Mouse (Mus musculus) embryonic facial prominence, embryonic 13.5 days (tissue): Measurements from ENCODE around the gene Stt3b. TPM values are rescaled to one million over a fixed set of nuclear protein-coding genes. Genes with fewer than 3 reads are reported as not detected.

Experiments
- ATAC-seq: fragments of 200-750 bp; cut with Nextera tagmentation; 2 replicates; pipeline ENCODE4 v1.8.0; 2017; ENCODE audit warnings: low read depth; ENCODE audit not compliant: insufficient number of reproducible peaks, insufficient read depth, low FRiP score, low TSS enrichment
- H3K27ac ChIP-seq: fragments of 300-500 bp; sonication (generic); 2 replicates; pipeline ENCODE4 v1.5.1; 2015; ENCODE audit warnings: moderate library complexity, mild to moderate bottlenecking, inconsistent platforms
- H3K27me3 ChIP-seq: fragments of 300-500 bp; sonication (generic); 2 replicates; pipeline ENCODE4 v1.6.1; 2015; ENCODE audit warnings: mild to moderate bottlenecking, inconsistent platforms
- H3K36me3 ChIP-seq: fragments of 300-500 bp; sonication (generic); 2 replicates; pipeline ENCODE4 v1.6.1; 2015; ENCODE audit warnings: mild to moderate bottlenecking, inconsistent platforms
- H3K4me1 ChIP-seq: fragments of 300-500 bp; sonication (generic); 2 replicates; pipeline ENCODE4 v1.6.1; 2015; ENCODE audit warnings: inconsistent platforms
- H3K4me2 ChIP-seq: fragments of 300-500 bp; sonication (generic); 2 replicates; pipeline ENCODE4 v1.6.1; 2015; ENCODE audit warnings: moderate library complexity, mild to moderate bottlenecking, inconsistent platforms
- H3K4me3 ChIP-seq: fragments of 300-500 bp; sonication (generic); 2 replicates; pipeline ENCODE4 v1.5.1; 2015; ENCODE audit warnings: mild to moderate bottlenecking, inconsistent platforms
- H3K9ac ChIP-seq: fragments of 300-500 bp; sonication (generic); 2 replicates; pipeline ENCODE4 v1.6.1; 2015; ENCODE audit warnings: mild to moderate bottlenecking, inconsistent platforms
- H3K9me3 ChIP-seq: fragments of 300-500 bp; sonication (generic); 2 replicates; pipeline ENCODE4 v1.6.1; 2016; ENCODE audit warnings: inconsistent platforms
- whole genome bisulfite sequencing: fragments of 180-500 bp; shearing (Covaris S2); methylation state at CpG from one replicate; pipeline ENCODE4 v1.1.7; 2015; ENCODE audit warnings: mixed read lengths; 5-methylcytosine and 5-hydroxymethylcytosine counted together
- polyA plus RNA-seq: library from polyadenylated mRNA; unstranded; fragments of >200 nt; fragmentation: Nextera tagmentation; extraction: Ambion mirVana; gene quantifications from 2 replicates; pipeline ENCODE4 v1.2.1, GENCODE M21; 2015

Stt3b gene
- polyA plus RNA-seq, 1 experiment from 2014 or later: 83.2 TPM

GRCm38 (mm10) chr9:115259866-115260265, 50.4 kb downstream of the Stt3b start:
- no peaks in the 10 kb centered on the region for H3K9me3 ChIP-seq
- no peak overlapping the region for H3K4me2 ChIP-seq
- no peak overlapping the region for H3K4me3 ChIP-seq
- H3K27ac ChIP-seq: no peak overlapping the region
- no peaks in the 10 kb centered on the region for H3K27me3 ChIP-seq
- H3K4me1 ChIP-seq: no peaks in the 10 kb centered on the region
- 83% methylated on average over 4 of the region's 4 CpGs for WGBS
- H3K36me3 ChIP-seq: peaks cover 35% of the 10 kb centered on the region
- ATAC-seq: no peak
- H3K9ac ChIP-seq: no peak overlapping the region

DNA sequence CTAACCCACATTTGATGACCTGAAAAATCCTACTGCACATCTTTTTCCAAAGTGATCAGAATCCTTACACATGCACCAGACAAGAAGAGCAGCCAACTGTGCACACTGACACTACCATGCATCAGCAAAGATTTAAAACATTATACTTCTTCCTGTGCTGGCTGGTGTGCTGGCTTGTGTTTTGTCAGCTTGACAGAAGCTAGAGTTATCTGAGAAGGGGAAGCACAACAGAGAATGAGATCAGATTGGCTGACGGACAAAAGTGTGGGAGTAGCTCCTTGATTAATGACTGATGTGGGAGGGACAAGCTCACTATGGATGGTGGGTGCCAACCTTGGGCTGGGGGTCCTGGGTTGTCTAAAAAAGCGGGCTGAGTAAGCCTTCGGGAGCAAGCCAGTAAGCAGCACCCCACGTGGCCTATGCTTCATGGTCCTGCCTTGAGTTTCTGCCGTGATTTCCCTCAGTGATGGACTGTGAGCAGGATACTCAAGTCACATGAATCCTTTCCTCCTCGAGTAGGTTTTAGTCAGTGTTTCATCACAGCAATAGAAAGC, 52.4 kb downstream of the Stt3b start:
- peaks cover 41% of the 10 kb centered on the region for H3K36me3 ChIP-seq
- no peak overlapping the region for H3K4me3 ChIP-seq
- WGBS: 85% methylated on average over 6 of the region's 6 CpGs

DNA sequence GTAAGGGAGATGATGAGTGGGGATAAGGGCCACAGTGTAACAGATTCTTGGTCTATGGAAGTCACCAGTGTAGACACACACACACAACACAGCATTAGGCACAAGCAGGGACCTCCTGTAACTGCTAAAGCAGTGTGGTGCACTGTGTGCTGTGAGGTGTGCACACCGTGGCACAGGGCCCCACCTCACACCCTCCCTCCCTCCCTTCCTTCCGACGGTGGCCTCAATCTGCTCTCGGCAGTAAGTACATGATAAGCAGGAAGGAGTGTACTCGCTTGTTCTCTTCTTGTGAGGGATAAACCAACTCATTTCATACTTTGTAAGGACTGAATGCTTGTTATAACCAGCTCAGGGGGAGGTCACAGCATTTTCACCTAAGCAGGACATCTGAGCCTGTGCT, 61.1 kb downstream of the Stt3b start:
- H3K9ac ChIP-seq: no peak overlapping the region
- H3K4me2 ChIP-seq: no peak overlapping the region
- WGBS: 79% methylated on average over 5 of the region's 5 CpGs
- H3K4me1 ChIP-seq: peaks cover under 1% of the 10 kb centered on the region; the same call in 1 of the 2 replicates
- no peaks in the 10 kb centered on the region for H3K27me3 ChIP-seq
- H3K4me3 ChIP-seq: no peak overlapping the region
- peaks cover 80% of the 10 kb centered on the region for H3K36me3 ChIP-seq
- H3K9me3 ChIP-seq: no peaks in the 10 kb centered on the region
- no peak for ATAC-seq
- H3K27ac ChIP-seq: no peak overlapping the region

More for the DNA sequence above, 52.4 kb downstream of the Stt3b start:
- Histone ChIP-seq H3K4me1 (no peaks in the 10 kb centered on the region), H3K27me3 (no peaks in the 10 kb centered on the region), H3K9me3 (no peaks in the 10 kb centered on the region), H3K9ac (no peak overlapping the region), H3K4me2 (no peak overlapping the region), H3K27ac (no peak overlapping the region)
- no peak for ATAC-seq

DNA sequence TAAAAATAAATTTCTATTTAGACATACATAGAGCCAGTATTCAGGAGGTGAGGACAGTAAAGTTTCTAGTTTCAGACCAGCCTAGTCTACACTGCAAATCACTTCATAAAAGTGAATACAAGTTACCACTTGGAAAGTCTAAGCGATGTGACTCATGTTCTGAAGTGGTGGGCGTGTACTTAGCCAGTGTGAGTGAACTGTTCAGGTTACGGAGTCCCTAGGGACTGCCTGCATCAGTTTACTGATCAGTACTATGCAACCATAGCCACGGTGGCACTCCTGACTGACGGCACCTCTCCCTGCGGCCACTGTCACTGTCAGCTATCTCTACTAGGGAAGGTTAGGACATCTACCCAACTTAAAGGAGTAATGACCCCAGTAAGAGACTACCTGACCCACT, 65.1 kb downstream of the Stt3b start:
- H3K36me3 ChIP-seq: peaks cover 90% of the 10 kb centered on the region
- H3K4me1 ChIP-seq: peaks cover 5% of the 10 kb centered on the region; the same call in 1 of the 2 replicates
- 79% methylated on average over 6 of the region's 6 CpGs for WGBS
- no peak overlapping the region for H3K9ac ChIP-seq
- no peak for ATAC-seq
- H3K27ac ChIP-seq: no peak overlapping the region
- H3K27me3 ChIP-seq: no peaks in the 10 kb centered on the region
- H3K4me2 ChIP-seq: no peak overlapping the region
- H3K4me3 ChIP-seq: no peak overlapping the region
- no peaks in the 10 kb centered on the region for H3K9me3 ChIP-seq

DNA sequence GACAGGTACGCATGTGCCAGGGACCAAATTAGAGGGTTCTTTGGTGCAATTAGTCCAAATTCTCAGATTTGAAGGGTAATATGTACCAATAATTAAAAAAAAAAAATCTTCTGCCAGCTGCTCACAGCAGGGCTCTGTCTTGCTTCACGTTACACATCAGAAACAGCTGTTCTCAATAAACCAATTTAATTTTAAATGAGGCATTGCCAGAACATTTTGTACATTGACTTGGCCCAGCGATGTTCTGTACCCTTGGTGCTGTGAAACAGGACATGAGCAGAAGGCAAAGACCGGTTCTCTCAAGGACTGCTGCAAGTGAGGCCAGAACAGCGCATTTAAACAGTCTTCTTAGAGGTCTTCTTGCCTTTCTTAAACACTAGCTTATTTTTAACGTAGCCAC, 66.6 kb downstream of the Stt3b start:
- peaks cover 90% of the 10 kb centered on the region for H3K36me3 ChIP-seq
- H3K4me2 ChIP-seq: no peak overlapping the region
- H3K9me3 ChIP-seq: no peaks in the 10 kb centered on the region
- H3K4me1 ChIP-seq: peaks cover 5% of the 10 kb centered on the region; the same call in 1 of the 2 replicates
- H3K27me3 ChIP-seq: no peaks in the 10 kb centered on the region
- no peak overlapping the region for H3K9ac ChIP-seq
- WGBS: 50% methylated on average over 6 of the region's 6 CpGs
- H3K27ac ChIP-seq: no peak overlapping the region
- no peak overlapping the region for H3K4me3 ChIP-seq
- ATAC-seq: no peak

- Histone ChIP-seq H3K4me2 (no peak overlapping the region), H3K4me3 (no peak overlapping the region), H3K27me3 (no peaks in the 10 kb centered on the region), H3K9me3 (no peaks in the 10 kb centered on the region), H3K27ac (no peak overlapping the region), H3K36me3 (peaks cover 58% of the 10 kb centered on the region), H3K4me1 (peaks cover 5% of the 10 kb centered on the region; the same call in 1 of the 2 replicates), H3K9ac (no peak overlapping the region)
- ATAC-seq: no peak
- 96% methylated on average over 5 of the region's 5 CpGs for WGBS
Observed at GRCm38 (mm10) chr9:115239861-115240260, 70.4 kb downstream of the Stt3b start.

- Histone ChIP-seq H3K4me2 (no peak overlapping the region), H3K36me3 (peaks cover 39% of the 10 kb centered on the region), H3K9me3 (no peaks in the 10 kb centered on the region), H3K9ac (no peak overlapping the region), H3K27ac (no peak overlapping the region), H3K27me3 (no peaks in the 10 kb centered on the region), H3K4me1 (no peaks in the 10 kb centered on the region), H3K4me3 (no peak overlapping the region)
- ATAC-seq: no peak
Observed at GRCm38 (mm10) chr9:115237943-115238342, 72.3 kb downstream of the Stt3b start.

DNA sequence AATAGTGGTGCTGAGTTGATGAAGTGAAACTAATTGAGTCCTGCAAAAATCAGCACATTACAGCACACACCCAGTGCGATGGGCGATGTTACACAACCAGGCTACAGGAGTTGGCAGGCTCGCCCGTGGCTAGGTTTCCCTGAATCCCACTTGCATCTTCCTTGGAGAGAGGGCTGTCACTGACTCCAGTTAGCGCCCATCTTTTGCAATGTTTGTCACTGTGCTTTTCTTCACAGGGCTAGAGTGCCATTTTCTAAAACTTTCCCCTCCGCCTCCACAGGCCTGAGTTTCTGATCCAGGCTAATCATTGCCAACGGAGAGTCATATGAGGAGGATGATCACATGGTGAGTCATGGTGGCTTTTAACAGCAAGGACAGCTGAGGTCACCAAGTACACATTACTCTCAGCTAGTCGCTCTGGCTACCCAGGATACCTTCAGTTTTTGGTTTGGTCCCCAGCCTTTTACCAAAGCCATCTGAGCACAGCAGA, 73.8 kb downstream of the Stt3b start:
- no peak overlapping the region for H3K4me3 ChIP-seq
- ATAC-seq: no peak
- peaks cover 24% of the 10 kb centered on the region for H3K36me3 ChIP-seq
- no peaks in the 10 kb centered on the region for H3K9me3 ChIP-seq
- 84% methylated on average over 8 of the region's 8 CpGs for WGBS
- no peaks in the 10 kb centered on the region for H3K4me1 ChIP-seq
- H3K4me2 ChIP-seq: no peak overlapping the region
- H3K27ac ChIP-seq: no peak overlapping the region
- no peak overlapping the region for H3K9ac ChIP-seq
- no peaks in the 10 kb centered on the region for H3K27me3 ChIP-seq

DNA sequence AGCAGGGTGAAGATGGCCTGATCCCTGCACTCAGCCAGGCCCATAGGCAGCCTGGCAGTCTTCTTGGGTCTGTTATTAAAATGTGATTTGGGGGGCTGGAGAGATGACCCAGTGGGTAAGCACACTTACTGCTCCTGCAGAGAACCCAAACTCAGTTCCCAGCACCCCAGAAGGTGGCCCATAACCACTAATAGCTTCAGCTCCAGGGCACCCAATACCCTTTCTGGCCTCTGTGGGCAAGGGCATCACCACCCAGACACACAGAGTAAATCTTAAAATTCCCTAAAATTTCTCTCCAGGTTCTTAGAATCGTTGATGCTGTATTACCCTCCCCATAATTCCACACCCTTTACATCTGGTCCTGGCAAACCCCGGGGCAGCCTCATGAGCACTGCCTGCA, 75.7 kb downstream of the Stt3b start:
- Histone ChIP-seq H3K36me3 (peaks cover 7% of the 10 kb centered on the region; the same call in 1 of the 2 replicates), H3K27me3 (no peaks in the 10 kb centered on the region), H3K9me3 (no peaks in the 10 kb centered on the region), H3K27ac (no peak overlapping the region), H3K9ac (no peak overlapping the region), H3K4me2 (no peak overlapping the region), H3K4me1 (no peaks in the 10 kb centered on the region), H3K4me3 (no peak overlapping the region)
- WGBS: 90% methylated on average over 2 of the region's 2 CpGs
- no peak for ATAC-seq

GRCm38 (mm10) chr9:115233721-115234120, 76.5 kb downstream of the Stt3b start:
- H3K27ac ChIP-seq: no peak overlapping the region
- ATAC-seq: no peak
- H3K9me3 ChIP-seq: no peaks in the 10 kb centered on the region
- H3K9ac ChIP-seq: no peak overlapping the region
- no peaks in the 10 kb centered on the region for H3K27me3 ChIP-seq
- H3K36me3 ChIP-seq: 0 out of 2 replicates have a peak, but pooled peaks cover 3% of the 10 kb centered on the region
- H3K4me2 ChIP-seq: no peak overlapping the region
- no peaks in the 10 kb centered on the region for H3K4me1 ChIP-seq
- 86% methylated on average over 5 of the region's 5 CpGs for WGBS
- H3K4me3 ChIP-seq: no peak overlapping the region

GRCm38 (mm10) chr9:115231476-115231875, 78.7 kb downstream of the Stt3b start:
- Histone ChIP-seq H3K9ac (no peak overlapping the region), H3K4me2 (no peak overlapping the region), H3K27ac (no peak overlapping the region), H3K4me3 (no peak overlapping the region), H3K27me3 (no peaks in the 10 kb centered on the region), H3K36me3 (peaks cover 4% of the 10 kb centered on the region; the same call in 1 of the 2 replicates), H3K4me1 (no peaks in the 10 kb centered on the region), H3K9me3 (no peaks in the 10 kb centered on the region)
- WGBS: 93% methylated on average over 3 of the region's 3 CpGs
- ATAC-seq: no peak

DNA sequence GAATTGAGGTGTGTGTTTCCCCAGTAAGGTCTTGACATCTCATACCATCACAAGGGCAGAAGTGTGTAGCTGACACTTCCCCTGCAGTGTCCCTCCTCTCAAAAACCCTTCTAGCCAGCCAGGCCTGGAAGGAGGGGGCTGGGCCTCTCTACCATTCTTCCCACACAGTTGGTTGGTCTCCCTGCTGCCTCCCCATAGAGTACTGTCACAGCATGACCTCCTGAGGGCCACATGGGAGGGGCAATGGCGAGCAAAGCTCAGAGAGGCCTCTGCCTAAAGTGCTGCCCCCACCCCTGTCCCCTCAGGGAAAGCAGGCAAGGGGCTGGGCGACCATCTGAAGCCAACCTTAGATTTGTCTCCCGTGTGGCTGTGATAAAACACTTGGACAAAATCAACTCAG, 80.1 kb downstream of the Stt3b start:
- no peak overlapping the region for H3K4me2 ChIP-seq
- WGBS: 25% methylated on average over 3 of the region's 3 CpGs
- H3K27ac ChIP-seq: no peak overlapping the region

More for the DNA sequence above, 80.1 kb downstream of the Stt3b start:
- Histone ChIP-seq H3K4me3 (no peak overlapping the region), H3K4me1 (no peaks in the 10 kb centered on the region), H3K9me3 (no peaks in the 10 kb centered on the region), H3K27me3 (no peaks in the 10 kb centered on the region), H3K36me3 (peaks cover 4% of the 10 kb centered on the region; the same call in 1 of the 2 replicates), H3K9ac (no peak overlapping the region)
- no peak for ATAC-seq
